Mouse (Mus musculus): ENCODE results near the gene Atp6ap1l. TPM values are rescaled to one million over a fixed set of nuclear protein-coding genes. Genes with fewer than 3 reads are reported as not detected.

Gene Atp6ap1l
- polyA plus RNA-seq (2017; shearing (Covaris generic)), result under 1 TPM in 1 of 2 experiments, not detected in 1; 0.64 TPM

GRCm38 (mm10) chr13:90905176-90905575, at the start of gene Atp6ap1l:
TSS of gene Atp6ap1l (minus strand) at chr13:90905355.

DNA sequence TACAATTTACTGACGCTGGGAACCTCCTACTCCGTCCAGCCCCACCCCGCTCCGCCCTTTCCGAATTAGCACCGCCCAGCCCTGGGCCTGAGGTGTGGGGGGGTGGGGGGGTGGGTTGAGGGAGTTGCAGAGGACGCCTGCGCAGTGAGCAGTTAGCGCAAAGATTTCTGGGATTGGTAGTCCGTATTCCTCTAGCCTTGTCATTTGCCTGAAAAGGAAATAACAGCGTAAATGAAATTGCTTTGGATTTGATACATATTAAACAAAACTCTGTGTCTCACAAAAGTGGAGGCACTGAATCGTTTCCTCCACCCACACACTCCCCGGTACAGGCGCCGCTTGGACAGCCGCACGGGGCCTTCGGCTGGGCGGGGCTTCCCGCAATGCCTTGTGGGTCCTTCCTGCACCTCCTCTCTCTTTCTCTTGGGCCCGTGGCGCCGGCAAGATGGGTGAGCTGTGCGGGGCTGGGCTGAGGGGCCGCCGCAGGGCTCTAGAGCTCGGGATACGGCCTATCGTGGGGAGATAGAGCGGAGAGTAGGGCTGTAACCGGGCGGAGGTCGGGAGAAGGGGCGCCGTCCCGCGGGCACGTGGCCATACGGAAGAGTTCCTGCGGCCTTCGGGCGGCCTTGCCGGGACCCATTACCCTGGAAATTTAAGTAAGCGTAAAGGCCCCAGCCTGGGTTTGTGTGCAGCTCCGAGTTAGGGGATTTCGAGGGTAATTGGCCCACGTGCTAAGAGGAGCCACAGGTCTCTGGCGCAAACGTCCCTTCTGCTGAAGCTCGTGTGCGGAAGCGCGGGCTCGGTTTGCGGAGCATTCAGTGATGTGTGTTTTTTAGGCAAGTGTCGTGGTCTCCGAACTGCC, 17.8 kb upstream of the Atp6ap1l start, which contains the start of gene Rps23:
Rps23 (plus strand) TSS at position 208 of the 862 bp plus-strand sequence.

Other genes starting within 250 kb of the Atp6ap1l start
- gene Rps23, start 17.6 kb upstream of the Atp6ap1l start, polyA plus RNA-seq (2017; shearing (Covaris generic)), result 100 to 1,000 TPM; 536 to 601 TPM